Mouse (Mus musculus) heart, postnatal 0 days (tissue): ENCODE data around the gene Rcc1l.

Experiments
- CTCF ChIP-seq: IDR thresholded peaks from 2 replicates; pipeline ENCODE4 v1.5.1; 2016; ENCODE audit warnings: antibody characterized with exemption, control low read depth, low read depth
- EP300 ChIP-seq: IDR thresholded peaks from 2 replicates; pipeline ENCODE4 v1.6.1; 2016; ENCODE audit warnings: antibody characterized with exemption, low read depth

DNA sequence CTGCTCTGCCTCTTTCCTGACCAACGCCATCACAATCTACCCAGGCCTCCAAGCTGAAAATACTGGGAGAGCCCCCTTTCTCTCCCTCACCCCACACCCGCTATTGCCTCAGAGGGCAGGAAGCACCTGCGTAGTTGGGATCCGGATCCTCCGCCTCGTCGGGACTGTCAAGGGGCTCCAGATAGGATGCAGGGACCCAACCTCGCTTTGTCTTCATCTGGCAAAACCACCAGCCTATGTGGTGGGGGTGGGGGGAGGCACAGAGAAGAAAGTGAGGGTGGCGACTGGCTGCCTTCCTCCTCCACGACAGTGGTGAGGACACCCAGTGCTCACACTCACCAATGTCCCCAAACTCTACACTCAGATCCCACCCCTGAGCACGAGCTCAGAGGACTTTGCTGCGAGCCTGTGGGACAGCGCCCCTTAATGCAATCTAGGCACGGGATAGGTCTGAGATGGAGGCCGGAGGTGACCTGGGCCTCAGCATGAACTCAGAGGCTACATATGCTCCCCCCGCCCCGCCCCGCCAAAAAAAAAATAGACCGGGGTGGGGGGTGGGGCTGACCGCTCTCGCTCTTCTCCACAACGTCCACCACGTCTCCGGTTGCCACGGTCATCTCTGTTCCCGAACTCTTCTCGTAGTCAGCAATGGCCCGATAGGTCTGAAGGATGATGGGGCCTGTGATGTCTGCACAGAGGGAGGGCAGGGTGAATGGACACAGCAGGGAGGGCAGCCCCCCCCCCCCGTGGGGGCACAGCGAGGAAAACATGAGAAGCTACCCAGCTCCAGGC, 48.7 kb upstream of the Rcc1l start:
- TF ChIP-seq CTCF: no peak
- TF ChIP-seq EP300: no peak
